Mouse (Mus musculus) bone marrow macrophage, adult 2 months (primary cell): Measurements from ENCODE around the gene Ptprb.

Experiments used
- CTCF ChIP-seq: IDR thresholded peaks from 2 replicates; pipeline ENCODE4 v1.5.1; 2012; ENCODE audit warnings: low read depth, mild to moderate bottlenecking, low read length, moderate library complexity
- POLR2A ChIP-seq: IDR thresholded peaks from 2 replicates; pipeline ENCODE4 v1.6.1; 2012; ENCODE audit warnings: mild to moderate bottlenecking, low read depth, low read length, borderline replicate concordance

- TF ChIP-seq CTCF (no peak), POLR2A (no peak)
Observed at GRCm38 (mm10) chr10:116397573-116397972, 122.2 kb downstream of the Ptprb start.
